Mouse (Mus musculus): ENCODE measurements at regions not wholly inside any gene's neighbourhood (a gene's known extent, or its start where the extent isn't known, plus 50 kb on each side); places are given as distances from the start of the nearest gene placed in this dataset.

DNA sequence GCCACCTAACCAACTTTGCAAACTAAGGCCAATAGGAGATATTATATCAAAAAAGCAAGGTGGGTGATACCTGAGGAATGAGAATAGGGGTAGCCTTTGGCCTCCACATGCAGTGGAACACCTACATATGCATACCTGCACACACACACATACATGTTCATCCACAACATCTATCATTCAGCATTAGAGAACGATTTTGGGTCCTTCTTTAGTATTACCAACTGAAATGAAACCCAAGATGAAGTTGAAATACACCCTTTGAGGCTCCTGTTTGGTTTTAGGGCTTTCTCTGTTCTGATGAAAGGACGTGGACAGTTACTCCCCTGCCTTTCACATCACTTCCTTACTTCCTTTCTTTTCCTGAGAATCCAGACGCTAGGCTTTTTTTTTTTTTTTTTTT is 180.9 kb downstream of the Pax3 start:
- TF ChIP-seq POLR2A (IDR thresholded peaks at IDR 0.05; ENCODE audit: borderline replicate concordance, insufficient read depth, low read length) (no peak), CTCF (IDR thresholded peaks at IDR 0.05; ENCODE audit: borderline replicate concordance, insufficient read depth, low read depth, low read length) (no peak)
